Mouse (Mus musculus) intestine, embryonic 15.5 days (tissue): ENCODE data around the gene Antxr1. TPM values are rescaled to one million over a fixed set of nuclear protein-coding genes. Genes with fewer than 3 reads are reported as not detected.

Source experiments
- ATAC-seq: fragments of 200-750 bp; cut with Nextera tagmentation; 2 replicates; pipeline ENCODE4 v1.8.0; 2017; ENCODE audit warnings: moderate TSS enrichment, moderate library complexity
- H3K27ac ChIP-seq: fragments of 300-500 bp; sonication (generic); 2 replicates; pipeline ENCODE4 v1.5.1; 2015; ENCODE audit warnings: mild to moderate bottlenecking, inconsistent platforms
- H3K27me3 ChIP-seq: fragments of 300-500 bp; sonication (generic); replicated peaks from 2 replicates; pipeline ENCODE4 v1.6.1; 2015; ENCODE audit warnings: inconsistent platforms
- H3K36me3 ChIP-seq: fragments of 300-500 bp; sonication (generic); 2 replicates; pipeline ENCODE4 v1.6.1; 2015; ENCODE audit warnings: inconsistent platforms
- H3K4me1 ChIP-seq: fragments of 300-500 bp; sonication (generic); replicated peaks from 2 replicates; pipeline ENCODE4 v1.6.1; 2015; ENCODE audit warnings: inconsistent platforms
- H3K4me2 ChIP-seq: fragments of 300-500 bp; sonication (generic); replicated peaks from 2 replicates; pipeline ENCODE4 v1.6.1; 2015; ENCODE audit warnings: mild to moderate bottlenecking, inconsistent platforms
- H3K4me3 ChIP-seq: fragments of 300-500 bp; sonication (generic); replicated peaks from 2 replicates; pipeline ENCODE4 v1.5.1; 2015; ENCODE audit warnings: inconsistent platforms
- H3K9ac ChIP-seq: fragments of 300-500 bp; sonication (generic); 2 replicates; pipeline ENCODE4 v1.6.1; 2015; ENCODE audit warnings: inconsistent platforms
- H3K9me3 ChIP-seq: fragments of 300-500 bp; sonication (generic); 2 replicates; pipeline ENCODE4 v1.6.1; 2016; ENCODE audit warnings: inconsistent platforms
- WGBS: fragments of 180-500 bp; shearing (Covaris S2); methylation state at CpG from one replicate; pipeline ENCODE4 v1.1.7; 2015; 5-methylcytosine and 5-hydroxymethylcytosine counted together
- polyA plus RNA-seq: library from polyadenylated mRNA; unstranded; fragments of >200 nt; fragmentation: Nextera tagmentation; extraction: Ambion mirVana; gene quantifications from 2 replicates; pipeline ENCODE4 v1.2.1, GENCODE M21; 2015

Gene Antxr1
- polyA plus RNA-seq, 1 experiment from 2014 or later, result 5.9 TPM

GRCm38 (mm10) chr6:87233111-87233510 lies 102.5 kb downstream of the Antxr1 start:
- Histone ChIP-seq H3K9ac (no peak overlapping the region), H3K27ac (no peak overlapping the region), H3K36me3 (no peaks in the 10 kb centered on the region), H3K4me3 (no peak overlapping the region), H3K9me3 (no peaks in the 10 kb centered on the region), H3K4me2 (no peak overlapping the region), H3K4me1 (no peaks in the 10 kb centered on the region), H3K27me3 (no peaks in the 10 kb centered on the region)
- 74% methylated on average over 4 of the region's 4 CpGs for WGBS
- ATAC-seq, result no peak

GRCm38 (mm10) chr6:87230041-87230440 lies 105.6 kb downstream of the Antxr1 start:
- Histone ChIP-seq H3K36me3 (no peaks in the 10 kb centered on the region), H3K4me3 (no peak overlapping the region), H3K9ac (no peak overlapping the region), H3K4me2 (no peak overlapping the region), H3K27ac (no peak overlapping the region), H3K9me3 (no peaks in the 10 kb centered on the region), H3K27me3 (no peaks in the 10 kb centered on the region), H3K4me1 (no peaks in the 10 kb centered on the region)
- no peak for ATAC-seq
- WGBS, result 92% methylated on average over 2 of the region's 2 CpGs

GRCm38 (mm10) chr6:87227940-87228339 lies 107.7 kb downstream of the Antxr1 start:
- no peak overlapping the region for H3K9ac ChIP-seq
- H3K36me3 ChIP-seq, result no peaks in the 10 kb centered on the region
- no peak overlapping the region for H3K27ac ChIP-seq
- H3K9me3 ChIP-seq, result no peaks in the 10 kb centered on the region
- ATAC-seq, result no peak
- no peaks in the 10 kb centered on the region for H3K27me3 ChIP-seq
- H3K4me3 ChIP-seq, result no peak overlapping the region
- no peak overlapping the region for H3K4me2 ChIP-seq
- H3K4me1 ChIP-seq, result no peaks in the 10 kb centered on the region
- 70% methylated on average over 10 of the region's 10 CpGs for WGBS

- Histone ChIP-seq H3K27ac (no peak overlapping the region), H3K9me3 (no peaks in the 10 kb centered on the region), H3K4me2 (no peak overlapping the region), H3K36me3 (no peaks in the 10 kb centered on the region), H3K4me1 (no peaks in the 10 kb centered on the region), H3K4me3 (no peak overlapping the region), H3K27me3 (no peaks in the 10 kb centered on the region), H3K9ac (no peak overlapping the region)
- 71% methylated on average over 4 of the region's 4 CpGs for WGBS
- ATAC-seq, result no peak
Measured at GRCm38 (mm10) chr6:87226315-87226714, 109.3 kb downstream of the Antxr1 start.

GRCm38 (mm10) chr6:87225286-87225685 lies 110.3 kb downstream of the Antxr1 start:
- ATAC-seq, result no peak
- H3K27ac ChIP-seq, result no peak overlapping the region
- H3K4me2 ChIP-seq, result no peak overlapping the region

GRCm38 (mm10) chr6:87222854-87223631 lies 112.6 kb downstream of the Antxr1 start:
- ATAC-seq, result no peak
- H3K4me1 ChIP-seq, result no peaks in the 10 kb centered on the region
- H3K36me3 ChIP-seq, result no peaks in the 10 kb centered on the region
- WGBS, result 42% methylated on average over 10 of the region's 10 CpGs
- H3K27ac ChIP-seq, result no peak overlapping the region
- H3K9ac ChIP-seq, result no peak overlapping the region
- H3K9me3 ChIP-seq, result no peaks in the 10 kb centered on the region
- H3K4me2 ChIP-seq, result no peak overlapping the region
- H3K27me3 ChIP-seq, result no peaks in the 10 kb centered on the region
- H3K4me3 ChIP-seq, result no peak overlapping the region

More at GRCm38 (mm10) chr6:87225286-87225685, 110.3 kb downstream of the Antxr1 start:
- no peaks in the 10 kb centered on the region for H3K9me3 ChIP-seq
- H3K9ac ChIP-seq, result no peak overlapping the region
- H3K4me1 ChIP-seq, result no peaks in the 10 kb centered on the region
- no peaks in the 10 kb centered on the region for H3K36me3 ChIP-seq
- no peak overlapping the region for H3K4me3 ChIP-seq
- no peaks in the 10 kb centered on the region for H3K27me3 ChIP-seq
- 95% methylated on average over 1 of the region's 1 CpGs for WGBS

GRCm38 (mm10) chr6:87219061-87219992 lies 116.3 kb downstream of the Antxr1 start:
- H3K27ac ChIP-seq, result no peak overlapping the region
- 55% methylated on average over 13 of the region's 13 CpGs for WGBS
- H3K36me3 ChIP-seq, result no peaks in the 10 kb centered on the region
- ATAC-seq, result no peak
- H3K4me3 ChIP-seq, result no peak overlapping the region
- no peak overlapping the region for H3K9ac ChIP-seq
- no peaks in the 10 kb centered on the region for H3K4me1 ChIP-seq
- no peak overlapping the region for H3K4me2 ChIP-seq
- no peaks in the 10 kb centered on the region for H3K9me3 ChIP-seq
- H3K27me3 ChIP-seq, result no peaks in the 10 kb centered on the region

GRCm38 (mm10) chr6:87216114-87216591 lies 119.5 kb downstream of the Antxr1 start:
- Histone ChIP-seq H3K9ac (no peak overlapping the region), H3K4me2 (no peak overlapping the region), H3K9me3 (no peaks in the 10 kb centered on the region), H3K36me3 (no peaks in the 10 kb centered on the region), H3K27ac (no peak overlapping the region), H3K4me1 (no peaks in the 10 kb centered on the region), H3K27me3 (no peaks in the 10 kb centered on the region), H3K4me3 (no peak overlapping the region)
- no peak for ATAC-seq
- 66% methylated on average over 2 of the region's 2 CpGs for WGBS

- Histone ChIP-seq H3K4me1 (no peaks in the 10 kb centered on the region), H3K36me3 (no peaks in the 10 kb centered on the region), H3K9ac (no peak overlapping the region), H3K4me2 (no peak overlapping the region), H3K27me3 (no peaks in the 10 kb centered on the region), H3K4me3 (no peak overlapping the region), H3K9me3 (no peaks in the 10 kb centered on the region), H3K27ac (no peak overlapping the region)
- ATAC-seq, result no peak
- 70% methylated on average over 7 of the region's 7 CpGs for WGBS
Measured at GRCm38 (mm10) chr6:87213262-87213661, 122.4 kb downstream of the Antxr1 start.

GRCm38 (mm10) chr6:87211551-87211950 lies 124.1 kb downstream of the Antxr1 start:
- WGBS, result 89% methylated on average over 3 of the region's 3 CpGs
- H3K9me3 ChIP-seq, result no peaks in the 10 kb centered on the region

GRCm38 (mm10) chr6:87207373-87207982 lies 128.1 kb downstream of the Antxr1 start:
- H3K27ac ChIP-seq, result no peak overlapping the region
- peak; percentile 49 for ATAC-seq
- WGBS, result 56% methylated on average over 13 of the region's 13 CpGs

More at GRCm38 (mm10) chr6:87211551-87211950, 124.1 kb downstream of the Antxr1 start:
- Histone ChIP-seq H3K36me3 (no peaks in the 10 kb centered on the region), H3K4me2 (no peak overlapping the region), H3K27me3 (no peaks in the 10 kb centered on the region), H3K27ac (no peak overlapping the region), H3K4me1 (no peaks in the 10 kb centered on the region), H3K4me3 (no peak overlapping the region), H3K9ac (no peak overlapping the region)
- ATAC-seq, result no peak

GRCm38 (mm10) chr6:87206790-87207189 lies 128.8 kb downstream of the Antxr1 start:
- Histone ChIP-seq H3K9me3 (no peaks in the 10 kb centered on the region), H3K27me3 (no peaks in the 10 kb centered on the region), H3K36me3 (no peaks in the 10 kb centered on the region), H3K9ac (no peak overlapping the region), H3K4me1 (no peaks in the 10 kb centered on the region), H3K4me3 (no peak overlapping the region), H3K27ac (no peak overlapping the region), H3K4me2 (no peak overlapping the region)
- ATAC-seq, result no peak
- 77% methylated on average over 4 of the region's 4 CpGs for WGBS

More at GRCm38 (mm10) chr6:87207373-87207982, 128.1 kb downstream of the Antxr1 start:
- no peak overlapping the region for H3K9ac ChIP-seq
- H3K4me3 ChIP-seq, result no peak overlapping the region
- no peaks in the 10 kb centered on the region for H3K36me3 ChIP-seq
- H3K27me3 ChIP-seq, result no peaks in the 10 kb centered on the region
- H3K4me1 ChIP-seq, result no peaks in the 10 kb centered on the region
- no peak overlapping the region for H3K4me2 ChIP-seq
- no peaks in the 10 kb centered on the region for H3K9me3 ChIP-seq
